Mouse (Mus musculus) liver, adult (tissue): ENCODE measurements around the gene Spata5.

Source experiments
- GATA4 ChIP-seq: IDR thresholded peaks from 2 replicates; pipeline ENCODE4 v1.6.1; 2014; ENCODE audit warnings: mild to moderate bottlenecking, low read length; ENCODE audit not compliant: insufficient replicate concordance

Gene Spata5

GRCm38 (mm10) chr3:37520334-37521023 lies 100.8 kb downstream of the Spata5 start:
- no peak for TF ChIP-seq GATA4

GRCm38 (mm10) chr3:37532079-37532478 lies 112.4 kb downstream of the Spata5 start:
- no peak for TF ChIP-seq GATA4

- no peak for TF ChIP-seq GATA4
These were observed 126.7 kb downstream of the Spata5 start for GRCm38 (mm10) chr3:37546351-37546750.

- no peak for TF ChIP-seq GATA4
These were observed 130.5 kb downstream of the Spata5 start for GRCm38 (mm10) chr3:37550190-37550589.

- TF ChIP-seq GATA4, result no peak
These were observed 130.9 kb downstream of the Spata5 start for GRCm38 (mm10) chr3:37550594-37550993.

GRCm38 (mm10) chr3:37551486-37551885 lies 131.8 kb downstream of the Spata5 start:
- no peak for TF ChIP-seq GATA4

GRCm38 (mm10) chr3:37552244-37552643 lies 132.5 kb downstream of the Spata5 start:
- no peak for TF ChIP-seq GATA4

GRCm38 (mm10) chr3:37553371-37554033 lies 133.8 kb downstream of the Spata5 start:
- no peak for TF ChIP-seq GATA4

GRCm38 (mm10) chr3:37556412-37557113 lies 136.9 kb downstream of the Spata5 start:
- TF ChIP-seq GATA4, result no peak

- no peak for TF ChIP-seq GATA4
These were observed 138.2 kb downstream of the Spata5 start for GRCm38 (mm10) chr3:37557741-37558479.

GRCm38 (mm10) chr3:37559339-37559738 lies 139.6 kb downstream of the Spata5 start:
- TF ChIP-seq GATA4, result no peak

GRCm38 (mm10) chr3:37561466-37561865 lies 141.8 kb downstream of the Spata5 start:
- TF ChIP-seq GATA4, result no peak

- TF ChIP-seq GATA4, result no peak
These were observed 146.4 kb downstream of the Spata5 start for GRCm38 (mm10) chr3:37566097-37566496.

GRCm38 (mm10) chr3:37567505-37567904 lies 147.8 kb downstream of the Spata5 start:
- no peak for TF ChIP-seq GATA4

GRCm38 (mm10) chr3:37568780-37569179 lies 149.1 kb downstream of the Spata5 start:
- no peak for TF ChIP-seq GATA4

GRCm38 (mm10) chr3:37569661-37570566 lies 150.2 kb downstream of the Spata5 start:
- no peak for TF ChIP-seq GATA4
